Mouse (Mus musculus) adrenal gland, postnatal 14 days (tissue): ENCODE data around the gene Gm21190. TPM values are rescaled to one million over a fixed set of nuclear protein-coding genes. Genes with fewer than 3 reads are reported as not detected.
A peak's percentile ranks its signal among the peaks of the same experiment; 100 is the strongest.
"Not testable (repeated sequence)": the region's sequence is repeated elsewhere in the genome, so short reads cannot be mapped to it uniquely, and the experiment has no call there.

Experiments
- DNase-seq: peaks from one replicate; pipeline ENCODE4 v3.0.0; 2021; ENCODE audit warnings: mixed read lengths
- long read RNA-seq, 2 experiments: library from polyadenylated mRNA; stranded (forward); transcript quantifications; one replicate each; pipeline ENCODE4 v2.0.0; 2021
- total RNA-seq: library from RNA; stranded (reverse); gene quantifications from 2 replicates; pipeline ENCODE4 v1.2.3, GENCODE M21; 2021

Gm21190 gene
- total RNA-seq = not detected in 2 replicates
- long read RNA-seq, experiment 1 = 0 reads
- long read RNA-seq, experiment 2 = 0 reads

GRCm38 (mm10) chr5:15529122-15529521, at the start of gene Gm21190:
Gene Gm21190 (minus strand): TSS chr5:15529222.
- not testable (repeated sequence) for DNase-seq

GRCm38 (mm10) chr5:15577033-15577432, 48.0 kb upstream of the Gm21190 start, which contains the start of gene Gm21083:
Gene Gm21083 (plus strand): TSS chr5:15577333.
- not testable (repeated sequence) for DNase-seq

- DNase-seq = not testable (repeated sequence)
Measured at GRCm38 (mm10) chr5:15573735-15574134, 44.7 kb upstream of the Gm21190 start.

GRCm38 (mm10) chr5:15561425-15562264, 32.6 kb upstream of the Gm21190 start:
- DNase-seq = not testable (repeated sequence)

- not testable (repeated sequence) for DNase-seq
Measured at GRCm38 (mm10) chr5:15558654-15559053, 29.6 kb upstream of the Gm21190 start.

- DNase-seq = peak; percentile 17
Measured at GRCm38 (mm10) chr5:15549606-15550005, 20.6 kb upstream of the Gm21190 start.

- not testable (repeated sequence) for DNase-seq
Measured at GRCm38 (mm10) chr5:15549134-15549533, 20.1 kb upstream of the Gm21190 start.

- not testable (repeated sequence) for DNase-seq
Measured at GRCm38 (mm10) chr5:15548642-15549041, 19.6 kb upstream of the Gm21190 start.

- peak; percentile 27 for DNase-seq
Measured at GRCm38 (mm10) chr5:15522470-15522869, 6.6 kb downstream of the Gm21190 start.

- DNase-seq = not testable (repeated sequence)
Measured at GRCm38 (mm10) chr5:15522028-15522427, 7.0 kb downstream of the Gm21190 start.

GRCm38 (mm10) chr5:15520418-15520817, 8.6 kb downstream of the Gm21190 start:
- peak; percentile 25 for DNase-seq

GRCm38 (mm10) chr5:15517150-15517549, 11.9 kb downstream of the Gm21190 start:
- not testable (repeated sequence) for DNase-seq

GRCm38 (mm10) chr5:15512236-15512635, 16.8 kb downstream of the Gm21190 start:
- DNase-seq = not testable (repeated sequence)

GRCm38 (mm10) chr5:15509911-15510310, 19.1 kb downstream of the Gm21190 start:
- not testable (repeated sequence) for DNase-seq

- DNase-seq = peak; percentile 31
Measured at GRCm38 (mm10) chr5:15508460-15509451, 20.3 kb downstream of the Gm21190 start.

GRCm38 (mm10) chr5:15507757-15508459, 21.1 kb downstream of the Gm21190 start:
- DNase-seq = not testable (repeated sequence)

GRCm38 (mm10) chr5:15507309-15507619, 21.8 kb downstream of the Gm21190 start:
- no peak for DNase-seq

GRCm38 (mm10) chr5:15506575-15507308, 22.3 kb downstream of the Gm21190 start:
- DNase-seq = peak; percentile 50

GRCm38 (mm10) chr5:15498774-15499400, 30.1 kb downstream of the Gm21190 start:
- peak; percentile 60 for DNase-seq

GRCm38 (mm10) chr5:15498350-15498749, 30.7 kb downstream of the Gm21190 start:
- not testable (repeated sequence) for DNase-seq

GRCm38 (mm10) chr5:15490934-15491333, 38.1 kb downstream of the Gm21190 start:
- DNase-seq = not testable (repeated sequence)
